16 mouse cellular contexts compared by ENCODE assay signal in the genomic region with DNA sequence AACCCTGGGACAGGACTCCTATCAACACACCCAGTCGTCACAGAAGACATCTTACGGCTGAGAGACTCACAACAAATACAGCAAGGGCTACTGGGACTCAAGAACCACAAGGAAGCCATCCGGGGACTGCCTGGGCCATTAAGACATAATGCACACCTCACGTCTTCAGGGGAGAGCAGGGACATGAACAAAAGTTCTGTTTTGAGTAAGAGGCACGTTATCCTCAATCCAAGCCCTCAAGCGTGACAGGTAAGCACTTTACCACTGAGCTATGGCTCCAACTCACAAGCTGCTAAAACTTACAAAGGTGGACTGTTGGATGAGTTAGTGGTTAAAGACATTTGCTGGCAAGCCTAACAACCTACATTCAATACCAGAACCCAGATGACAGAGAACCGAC.
"Had no signal": no experiment of that assay in that cellular context is flagged by ENCODE, and none has a peak within 500 bp of the region (broad histone marks: within the 10 kb centered on the region; RNA-seq: fewer than 3 reads in every experiment).

No protein-coding gene starts in this region.

- H3K4me2 ChIP-seq: limb, embryonic 12.5 days; liver, embryonic 11.5 days; lung, embryonic 15.5 days; midbrain, embryonic 11.5 days had no signal

- ATAC-seq: liver, postnatal 0 days had no signal

- H3K36me3 ChIP-seq: limb, embryonic 12.5 days; limb, embryonic 15.5 days; lung, embryonic 15.5 days had no signal

- H3K27ac ChIP-seq: liver, embryonic 14.5 days; lung, embryonic 15.5 days had no signal

- H3K9me3 ChIP-seq: limb, embryonic 12.5 days; limb, embryonic 15.5 days; lung, embryonic 15.5 days had no signal

- DNase-seq: kidney, adult 9 months; kidney, postnatal 14 days; kidney, postnatal 4 days; left cerebral cortex, postnatal 4 days; liver, postnatal 0 days; lung, postnatal 10 days; lung, postnatal 4 days; midbrain, embryonic 14.5 days; thymus, adult 18-20 months; thymus, postnatal 36 days had no signal

- H3K4me3 ChIP-seq: limb, embryonic 12.5 days; limb, embryonic 15.5 days; lung, embryonic 15.5 days had no signal

- H3K9ac ChIP-seq: limb, embryonic 12.5 days; limb, embryonic 15.5 days; liver, embryonic 14.5 days; liver, postnatal 0 days; lung, embryonic 15.5 days had no signal

- H3K27me3 ChIP-seq: limb, embryonic 12.5 days; limb, embryonic 15.5 days; lung, embryonic 15.5 days had no signal
